Mouse (Mus musculus): ENCODE data around the gene Kpnb1.

DNA sequence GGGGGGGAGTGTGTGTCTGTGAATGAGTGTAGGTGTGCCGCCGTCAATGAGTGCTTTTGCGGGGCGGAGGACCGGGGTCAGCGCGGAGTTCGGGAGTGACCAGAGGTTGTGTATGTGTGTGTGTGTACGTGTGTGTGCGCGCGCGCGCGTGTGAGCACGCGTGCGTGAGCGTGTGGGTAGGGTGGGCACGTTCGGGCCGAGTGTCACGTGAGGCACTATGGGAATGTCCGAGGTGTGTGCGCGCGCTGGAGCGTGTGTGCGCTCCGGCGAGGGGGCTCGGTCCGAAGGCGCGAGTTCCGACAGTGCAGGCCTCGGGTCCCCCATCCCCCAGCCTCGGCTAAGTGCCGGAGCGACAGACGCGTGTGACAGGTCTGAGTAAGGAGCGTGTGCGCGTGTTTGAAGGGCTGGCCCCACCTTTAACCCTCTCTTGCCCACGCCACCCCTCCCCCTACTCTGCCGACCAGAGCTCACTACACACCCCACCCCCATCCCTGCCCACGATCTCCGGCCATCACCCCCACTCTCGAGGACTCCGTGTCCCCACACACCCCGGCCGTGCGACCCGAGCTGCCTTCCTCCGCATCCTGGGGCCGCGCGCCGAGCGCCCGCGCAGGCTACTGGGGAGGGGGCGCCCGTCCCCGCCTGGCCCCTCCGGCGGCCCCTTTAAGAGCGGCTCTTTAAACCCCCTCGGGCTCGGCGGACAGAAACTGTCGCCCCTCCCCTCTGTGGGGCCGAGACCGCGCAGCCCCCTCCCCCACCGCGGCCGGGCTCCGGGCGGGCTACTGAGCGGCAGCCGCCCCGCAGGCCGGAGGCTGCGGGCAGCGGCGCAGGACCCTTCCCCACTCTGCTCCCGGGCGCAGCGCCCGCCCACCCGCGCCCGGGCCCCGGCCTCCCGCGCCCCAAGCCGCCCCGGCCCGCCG is 37.0 kb downstream of the Kpnb1 start:
- TF ChIP-seq CTCF (IDR thresholded peaks at IDR 0.05; ENCODE audit: low read depth) = no peak
- TF ChIP-seq EP300 (IDR thresholded peaks at IDR 0.05; ENCODE audit: low read depth) = no peak
